Mouse (Mus musculus): ENCODE measurements around the gene Ric8a. TPM values are rescaled to one million over a fixed set of nuclear protein-coding genes. Genes with fewer than 3 reads are reported as not detected.

Gene Ric8a
- 10 to 100 TPM; 60.4 to 66.4 TPM for total RNA-seq (2021)
- 93.7 and 102 TPM in 2 replicates for polyA plus RNA-seq (2012; rRNA removed)
- long read RNA-seq, transcript Ric8a-201 (10 exons, 3,406 nt) = major isoform, 66 of 87 reads
- long read RNA-seq, partial matches to known transcripts = 6 of 87 reads
- long read RNA-seq, other reads (novel, unspliced or antisense) = 14 of 87 reads

DNA sequence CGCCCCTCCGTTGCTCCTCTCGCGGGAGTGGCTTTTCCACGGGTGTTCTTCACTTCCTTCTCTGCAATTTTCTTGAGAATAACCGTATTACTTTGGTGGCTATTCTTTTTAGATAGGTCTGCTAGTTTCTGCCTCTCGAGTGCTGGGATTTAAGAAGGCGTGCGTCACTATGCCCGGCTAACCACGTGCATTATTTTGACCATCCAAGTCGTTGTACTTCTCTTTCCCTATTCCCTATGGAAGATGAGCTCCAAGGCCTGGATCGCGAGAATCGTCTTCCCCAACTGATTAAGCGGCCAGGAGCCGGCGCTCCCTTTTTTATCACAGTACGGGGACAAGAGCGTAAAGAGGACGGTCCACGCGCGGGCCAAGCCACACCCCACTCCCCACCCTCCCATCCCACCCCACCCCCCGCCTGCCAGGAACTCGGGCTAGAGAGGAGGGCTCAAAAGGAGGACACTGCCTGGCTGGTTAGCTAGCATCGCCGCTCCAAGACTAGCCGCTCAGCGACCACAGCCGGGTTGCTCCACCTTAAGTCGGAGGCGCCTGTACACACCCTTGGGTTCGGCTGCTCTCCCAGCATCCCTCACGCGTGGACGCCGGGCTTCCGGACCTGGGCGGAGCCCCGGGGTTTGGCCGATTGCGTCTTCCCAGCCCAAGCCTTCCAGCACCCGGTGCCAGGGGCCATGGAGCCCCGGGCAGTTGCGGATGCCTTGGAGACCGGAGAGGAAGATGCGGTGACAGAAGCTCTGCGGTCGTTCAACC lies at the start of gene Ric8a:
Gene Ric8a (plus strand): TSS at position 173 of the 765 bp plus-strand sequence.
- DNase-seq = peak; percentile 96

GRCm38 (mm10) chr7:140810496-140810895 lies 46.3 kb upstream of the Ric8a start:
- DNase-seq = no peak

DNA sequence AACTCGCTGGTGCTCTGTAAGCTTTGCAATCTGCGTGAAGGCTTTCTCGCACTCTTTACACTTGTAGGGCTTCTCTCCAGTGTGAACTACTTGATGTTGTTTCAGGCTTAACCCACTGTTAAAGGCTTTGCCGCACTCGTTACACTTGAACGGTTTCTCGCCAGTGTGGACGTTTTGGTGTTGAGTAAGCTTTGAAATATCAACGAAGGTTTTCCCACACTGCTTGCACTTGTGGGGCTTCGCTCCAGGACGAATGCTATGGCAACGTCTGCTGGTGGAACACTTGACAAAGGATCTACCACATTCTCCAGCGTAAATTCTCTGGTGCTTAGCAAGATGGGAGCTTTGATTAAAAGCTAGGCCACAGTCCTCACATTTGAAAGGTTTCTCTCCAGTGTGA lies 45.0 kb upstream of the Ric8a start:
- no peak for DNase-seq

DNA sequence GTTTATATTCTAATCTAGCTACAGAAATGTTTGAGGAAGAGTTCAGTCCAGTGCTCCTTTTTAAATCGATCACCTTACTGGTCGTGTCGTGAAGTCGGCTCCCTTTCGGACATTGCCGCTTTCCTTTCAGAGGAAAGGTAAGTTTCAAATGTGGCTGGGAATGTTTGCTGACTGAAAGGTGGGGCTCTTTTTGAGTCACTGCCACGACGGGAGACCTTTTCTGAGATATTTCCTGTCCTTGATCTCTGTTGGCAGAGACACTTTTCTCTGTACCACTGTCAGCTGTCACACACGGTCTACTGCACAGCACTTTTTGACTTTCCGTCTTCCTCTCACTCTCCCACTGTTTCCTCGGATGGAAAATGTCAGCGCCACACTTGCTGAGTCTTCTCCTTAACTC lies 43.9 kb upstream of the Ric8a start:
- no peak for DNase-seq

DNA sequence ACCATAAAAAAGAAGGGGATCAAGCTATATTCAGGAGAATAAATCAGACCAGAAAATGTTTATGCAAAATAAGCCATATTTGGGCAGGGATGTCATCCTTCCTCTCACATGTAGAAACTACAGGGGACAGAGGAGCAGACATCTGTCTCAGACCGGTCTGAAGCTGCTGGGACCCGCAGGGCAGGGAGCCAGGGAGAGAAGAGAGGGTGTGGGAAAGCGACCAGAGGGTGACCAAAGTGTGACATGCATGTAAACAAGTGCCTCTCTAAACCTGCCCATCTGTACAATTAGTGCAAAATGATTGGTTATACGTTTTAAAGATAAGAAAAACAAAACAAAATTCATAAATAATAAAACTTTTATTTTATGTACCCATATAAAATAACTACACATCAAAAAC lies 36.6 kb upstream of the Ric8a start:
- DNase-seq = no peak

DNA sequence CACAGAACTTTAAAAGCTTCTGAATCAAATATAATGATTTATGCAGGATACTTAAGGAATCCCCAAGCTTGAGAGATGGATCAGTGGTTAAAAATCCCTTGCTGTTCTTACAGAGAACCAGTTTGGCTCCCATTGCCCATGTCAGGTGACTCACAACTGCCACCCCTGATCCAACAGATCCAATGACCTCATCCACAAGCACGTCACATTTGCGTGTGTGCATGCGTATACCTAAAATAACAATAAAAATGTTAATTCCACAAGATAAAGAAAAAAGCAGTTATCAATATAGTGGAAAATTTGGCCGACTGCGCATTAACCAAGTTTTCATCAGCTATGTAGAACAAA lies 35.5 kb upstream of the Ric8a start:
- DNase-seq = no peak

DNA sequence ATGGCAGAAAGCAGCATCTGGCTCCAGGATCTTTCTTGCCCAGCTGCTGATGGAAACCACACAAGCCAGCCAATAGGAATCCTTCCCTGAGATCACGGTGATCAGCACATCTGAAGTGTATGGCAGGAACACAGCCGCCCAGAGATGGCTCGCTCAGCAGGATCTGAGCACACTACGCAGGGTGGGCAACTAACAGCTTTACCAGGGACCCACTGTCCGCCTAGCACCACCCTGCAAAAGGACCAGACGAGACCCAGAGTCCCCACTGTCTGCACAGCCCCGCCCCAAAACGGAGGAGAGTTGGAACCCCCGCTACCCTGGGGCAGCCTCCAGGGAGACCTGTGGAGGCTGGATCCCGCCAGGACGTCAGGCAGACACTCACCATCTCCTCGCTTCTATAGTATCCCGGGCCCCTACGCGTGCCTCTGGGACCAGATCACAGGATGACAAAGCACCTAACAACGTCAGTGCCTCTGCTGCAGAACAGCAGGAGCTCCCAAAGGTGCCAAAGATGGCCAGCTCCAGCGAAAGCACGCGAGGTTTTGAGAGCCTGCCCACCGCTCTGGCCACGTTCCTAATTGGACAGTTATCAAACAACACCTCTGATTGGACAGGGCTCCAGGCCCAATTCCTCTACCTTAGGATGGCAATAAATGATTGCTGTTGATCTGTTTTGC lies 35.0 kb upstream of the Ric8a start, which contains the start of gene Zfp941:
Gene Zfp941 (minus strand): TSS at position 526 of the 677 bp plus-strand sequence.
- DNase-seq = peak; percentile 62

DNA sequence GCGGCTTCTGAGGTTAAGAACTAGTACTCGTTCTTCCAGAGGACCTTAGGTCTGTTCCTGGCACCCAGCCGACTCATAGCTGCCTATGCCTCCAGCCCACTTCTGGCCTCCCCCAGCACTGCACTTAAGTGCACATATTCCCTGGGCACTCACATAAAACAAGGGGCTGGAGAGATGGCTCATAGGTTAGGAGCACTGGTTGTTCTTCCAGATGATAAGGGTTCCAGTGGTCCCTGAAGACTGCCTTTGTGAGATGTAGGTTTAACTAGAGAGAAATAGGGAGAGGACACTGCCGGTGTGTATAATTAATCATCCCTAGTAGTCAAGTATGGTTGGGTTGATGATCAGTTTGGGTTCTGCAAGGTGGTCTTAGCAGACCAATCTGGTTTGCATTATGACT lies 34.0 kb upstream of the Ric8a start:
- DNase-seq = no peak

- DNase-seq = peak; percentile 58
These were observed 28.4 kb upstream of the Ric8a start for GRCm38 (mm10) chr7:140828171-140828881.

DNA sequence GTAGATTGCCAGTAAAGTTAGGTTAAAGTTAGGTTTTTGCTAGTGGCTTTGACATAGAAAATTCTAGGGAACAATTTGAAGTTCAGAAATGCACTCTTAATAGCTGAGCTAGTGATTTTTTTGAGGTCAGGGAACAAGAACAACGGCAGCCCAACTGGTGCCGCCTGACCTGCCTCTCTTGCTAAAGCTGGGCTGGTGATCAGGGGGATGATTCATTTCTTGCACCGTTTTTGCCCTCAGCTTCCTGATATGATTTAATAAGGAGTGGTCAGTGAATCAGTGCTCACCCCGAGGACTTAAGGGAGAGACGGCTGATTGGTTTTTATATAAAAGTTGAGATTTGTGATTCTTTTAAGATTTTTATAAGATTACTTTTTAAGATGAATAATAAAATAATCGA lies 25.3 kb upstream of the Ric8a start:
- DNase-seq = peak; percentile 70

- DNase-seq = no peak
These were observed 23.4 kb upstream of the Ric8a start for GRCm38 (mm10) chr7:140833341-140833740.

DNA sequence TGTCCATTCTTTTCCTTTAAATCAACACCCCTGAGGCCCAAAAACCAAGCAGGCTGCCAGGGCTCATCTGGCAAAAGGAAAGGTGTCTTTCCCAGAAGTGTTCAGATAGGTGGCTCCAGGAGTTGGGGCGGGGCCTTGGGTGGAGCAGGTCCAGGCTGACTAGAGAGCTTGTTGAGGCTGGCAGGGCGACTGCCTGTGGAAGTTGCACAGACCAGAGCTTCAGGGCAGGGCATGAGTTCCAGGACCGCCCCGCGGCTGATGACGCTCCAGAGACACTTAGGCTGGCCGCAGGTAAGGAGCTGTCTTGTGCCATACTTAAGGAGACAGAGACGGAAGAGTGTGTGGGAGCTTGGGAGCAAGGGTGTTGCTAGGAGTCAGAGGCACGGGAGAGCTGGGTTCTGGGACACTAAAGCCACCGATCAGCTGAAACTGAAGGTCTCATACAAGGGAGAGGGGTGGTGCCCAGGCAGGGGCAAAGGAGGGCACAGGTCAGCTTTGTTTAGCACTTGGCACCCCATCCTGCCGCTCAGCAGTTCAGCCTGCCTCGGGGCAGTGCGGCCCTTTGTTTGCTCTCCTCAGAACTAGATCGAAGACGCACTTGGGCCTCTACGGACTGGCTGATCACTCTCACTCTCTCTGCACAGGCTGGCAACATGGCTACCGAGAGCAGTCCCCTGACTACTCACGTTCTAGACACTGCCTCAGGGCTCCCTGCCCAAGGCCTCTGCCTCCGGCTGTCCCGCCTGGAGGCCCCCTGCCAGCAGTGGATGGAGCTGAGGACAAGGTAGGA lies 21.6 kb upstream of the Ric8a start, which contains the start of gene Urah:
Gene Urah (plus strand): TSS at position 51 of the 790 bp plus-strand sequence.
- peak; percentile 79 for DNase-seq

DNA sequence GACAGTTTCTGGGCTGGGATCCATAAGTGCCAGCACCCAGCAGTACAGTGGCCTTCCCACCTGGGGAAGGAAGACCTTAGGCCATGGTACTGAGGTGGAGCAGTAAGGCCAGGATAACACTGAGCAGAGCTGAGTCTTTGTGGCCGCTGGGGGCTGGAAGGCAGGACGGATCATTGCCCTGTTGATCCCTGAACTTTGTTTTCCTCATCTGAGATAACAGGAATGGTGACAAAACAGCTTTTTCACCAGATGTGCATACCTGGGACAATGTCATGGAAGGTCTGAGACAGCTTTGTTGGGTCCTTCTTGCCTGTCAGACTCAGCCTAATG lies 21.0 kb upstream of the Ric8a start:
- no peak for DNase-seq

DNA sequence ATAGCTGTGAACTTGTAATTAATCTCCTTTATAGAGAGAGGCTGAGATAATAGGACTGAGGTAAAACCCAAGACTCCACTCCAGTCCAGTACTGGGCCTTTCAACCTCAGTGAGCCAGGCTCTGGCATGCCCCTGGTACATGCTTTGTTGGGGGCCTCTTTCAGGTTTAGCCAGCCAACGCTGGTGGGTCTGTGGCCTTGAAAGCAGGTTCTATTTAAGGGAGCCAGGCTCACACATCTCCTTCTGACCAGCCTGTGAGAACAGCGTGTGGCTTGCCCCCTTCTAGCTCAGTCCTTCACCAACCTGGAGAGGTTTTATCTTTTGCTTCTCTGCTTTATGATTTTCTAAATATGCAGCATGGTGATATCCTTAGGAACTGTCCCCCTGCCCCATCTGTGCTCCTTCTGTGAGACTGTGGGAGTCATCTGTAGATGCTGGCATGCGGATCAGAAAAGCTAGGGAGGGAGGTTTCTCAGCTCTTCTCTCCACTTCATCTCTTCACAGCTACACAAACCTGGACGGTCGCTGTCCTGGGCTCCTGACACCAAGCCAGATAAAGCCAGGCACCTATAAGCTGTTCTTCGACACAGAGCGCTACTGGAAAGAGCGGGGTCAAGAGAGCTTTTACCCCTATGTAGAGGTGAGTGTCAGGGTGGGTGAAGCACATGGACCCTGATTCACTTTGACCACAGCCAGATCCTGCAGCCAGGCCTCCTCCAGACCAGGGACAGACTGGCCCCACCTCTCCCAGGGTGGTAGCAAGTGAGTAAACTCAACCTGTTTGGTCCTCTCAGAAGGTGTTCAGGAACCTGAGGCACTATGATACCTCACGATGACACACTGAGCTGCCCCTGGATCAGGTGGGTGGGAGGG lies 20.3 kb upstream of the Ric8a start:
- no peak for DNase-seq

GRCm38 (mm10) chr7:140839556-140839955 lies 17.2 kb upstream of the Ric8a start:
- no peak for DNase-seq

GRCm38 (mm10) chr7:140840750-140841735 lies 15.7 kb upstream of the Ric8a start:
- no peak for DNase-seq

DNA sequence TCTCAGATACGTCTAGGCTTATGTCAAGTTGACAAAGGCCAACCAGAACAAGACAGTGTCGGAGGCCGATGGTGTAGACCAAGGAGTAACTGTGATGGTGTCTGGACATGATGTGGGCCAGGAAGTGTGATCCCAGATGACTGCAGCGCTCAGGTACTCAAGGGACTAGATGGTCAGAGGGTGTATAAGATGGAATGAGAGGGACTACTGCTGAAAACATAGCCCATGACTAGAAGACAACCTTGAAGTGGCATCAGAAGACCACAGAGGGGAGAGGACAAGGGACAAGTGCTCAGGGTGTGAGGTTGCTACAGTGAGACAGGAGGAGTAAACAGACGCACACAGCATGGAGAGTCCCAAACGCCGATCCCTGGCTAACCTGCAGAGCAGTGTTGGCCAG lies 13.0 kb upstream of the Ric8a start:
- DNase-seq = no peak

GRCm38 (mm10) chr7:140844905-140845665 lies 11.7 kb upstream of the Ric8a start, which contains the start of gene Scgb1c1:
TSS of gene Scgb1c1 (plus strand) at chr7:140845547.
- DNase-seq = peak; percentile 89

DNA sequence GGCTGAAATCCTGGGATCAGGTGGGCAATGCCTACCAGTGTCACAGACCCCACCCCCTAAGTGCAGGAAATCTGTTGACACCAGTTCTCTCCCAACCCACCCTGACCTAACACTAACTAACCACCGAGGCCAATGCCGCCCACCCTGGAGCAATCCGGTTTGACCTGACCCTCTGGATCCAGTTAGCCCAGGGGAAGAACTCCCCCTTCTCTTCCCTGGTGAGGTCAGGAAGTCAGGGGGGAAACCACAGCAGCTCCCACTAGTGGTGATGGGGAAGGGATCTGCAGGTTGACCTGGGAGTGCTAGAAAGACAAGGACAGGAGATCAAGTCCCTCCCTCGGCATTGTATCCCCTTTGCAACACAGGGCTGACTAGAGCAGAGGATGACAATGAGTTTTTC lies 11.1 kb upstream of the Ric8a start:
- no peak for DNase-seq

All from adrenal gland, adult 2 months (tissue).